8 mouse cellular contexts compared by ENCODE assay signal in the genomic region with DNA sequence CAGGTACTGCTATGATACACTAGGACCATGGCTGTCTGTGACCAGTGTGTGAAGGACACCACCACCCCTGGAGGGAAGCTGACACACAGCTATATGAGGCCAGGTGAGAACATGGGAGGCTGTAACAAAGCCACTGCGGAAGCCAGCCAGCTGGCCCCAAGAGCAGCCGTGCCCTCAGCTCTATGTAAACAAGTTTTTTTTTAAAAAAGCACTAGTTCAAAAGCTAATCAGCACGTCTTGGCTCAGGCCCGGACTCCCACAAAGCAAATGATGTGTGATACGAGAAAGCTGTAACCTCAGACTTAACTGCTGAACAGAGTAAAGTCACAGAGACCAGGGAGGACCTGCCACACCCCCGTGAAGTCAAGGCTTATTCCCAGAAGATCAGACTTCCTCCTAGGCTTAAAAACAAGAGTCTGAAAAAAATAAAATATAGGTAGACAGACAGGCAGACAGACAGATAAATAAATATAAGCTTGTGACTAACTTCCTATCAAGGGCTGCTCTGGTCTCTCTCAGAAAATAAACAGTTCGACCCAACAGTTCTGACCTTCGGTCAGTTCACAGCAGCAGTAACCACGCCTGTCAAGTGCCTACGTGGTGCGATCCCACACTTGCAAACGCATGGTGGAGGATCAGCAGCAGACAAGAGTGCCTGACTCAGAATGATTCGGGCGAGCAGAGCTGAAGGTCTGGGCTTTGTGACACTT. TPM values are rescaled to one million over a fixed set of nuclear protein-coding genes. Genes with fewer than 3 reads are reported as not detected.
DNase-seq lines count a peak whose midpoint lies in the region; ATAC-seq and TF ChIP-seq lines count a peak whose summit lies in the region.

No protein-coding gene starts in this region.

- peak; percentile 52; the same call in 1 of the 2 replicates for ATAC-seq in kidney, postnatal 0 days (replicated peaks; ENCODE audit: low FRiP score, low read depth)
- peak; percentile 20; the same call in 1 of the 2 replicates for ATAC-seq in common myeloid progenitor, adult 5-6 weeks (replicated peaks; ENCODE audit: low read depth, poor library complexity, severe bottlenecking)
- no peak for ATAC-seq in hindbrain, embryonic 13.5 days (ENCODE audit: low FRiP score)

- WGBS in kidney, postnatal 0 days = 11% methylated on average over 14 of the region's 14 CpGs
- 38% methylated on average over 14 of the region's 14 CpGs for WGBS in hindbrain, embryonic 13.5 days

- H3K9ac ChIP-seq in kidney, postnatal 0 days (ENCODE audit: low read depth, low read length) = no peak overlapping the region
- H3K9ac ChIP-seq in hindbrain, embryonic 13.5 days = no peak overlapping the region

- H3K36me3 ChIP-seq in kidney, postnatal 0 days (ENCODE audit: insufficient read depth, low read length) = no peaks in the 10 kb centered on the region
- no peaks in the 10 kb centered on the region for H3K36me3 ChIP-seq in hindbrain, embryonic 13.5 days

- H3K4me2 ChIP-seq in kidney, postnatal 0 days (ENCODE audit: low read length) = no peak overlapping the region
- H3K4me2 ChIP-seq in hindbrain, embryonic 13.5 days = no peak overlapping the region

- no peak overlapping the region for H3K4me3 ChIP-seq in kidney, postnatal 0 days (replicated peaks; ENCODE audit: low read depth, low read length)
- H3K4me3 ChIP-seq in hindbrain, embryonic 13.5 days = no peak overlapping the region

- H3K9me3 ChIP-seq in kidney, postnatal 0 days (replicated peaks; ENCODE audit: low read length) = no peaks in the 10 kb centered on the region
- H3K9me3 ChIP-seq in hindbrain, embryonic 13.5 days = no peaks in the 10 kb centered on the region

- no peaks in the 10 kb centered on the region for H3K27me3 ChIP-seq in kidney, postnatal 0 days (ENCODE audit: insufficient read depth, low read length)
- H3K27me3 ChIP-seq in hindbrain, embryonic 13.5 days = no peaks in the 10 kb centered on the region

- no peak for TF ChIP-seq CTCF in kidney, postnatal 0 days (IDR thresholded peaks at IDR 0.05; ENCODE audit: low read depth)

- DNase-seq in kidney, postnatal 0 days (ENCODE audit: low spot score) = peak; percentile 86
- DNase-seq in kidney, adult 18-20 months = no peak
- peak; percentile 32 for DNase-seq in lung, postnatal 14 days
- DNase-seq in gastrocnemius, adult 8-10 months (ENCODE audit: low spot score in 2 of 2) = no peak
- no peak for DNase-seq in testis, postnatal 10 days (ENCODE audit: low spot score)
- DNase-seq in left cerebral cortex, adult 9 months (ENCODE audit: low spot score in 2 of 2) = no peak

- peak overlapping the region; percentile 51; the same call in 1 of the 2 replicates for H3K27ac ChIP-seq in kidney, postnatal 0 days
- peak overlapping the region; percentile 55 for H3K27ac ChIP-seq in hindbrain, embryonic 13.5 days

- peaks cover 52% of the 10 kb centered on the region for H3K4me1 ChIP-seq in kidney, postnatal 0 days (replicated peaks; ENCODE audit: insufficient read depth, low read length)
- H3K4me1 ChIP-seq in hindbrain, embryonic 13.5 days (replicated peaks) = peaks cover 68% of the 10 kb centered on the region

RNA-seq across cellular contexts. Expression of a gene that starts 30.2 kb away (rescaled TPM):
- 8.6 and 10.8 TPM in 2 replicates for polyA plus RNA-seq in kidney, postnatal 0 days (2015; fragmentation: Nextera tagmentation; extraction: Ambion mirVana)
- 10.1 and 15.6 TPM in 2 replicates for total RNA-seq in common myeloid progenitor, adult 5-6 weeks (2017)
- 22.2 and 24.4 TPM in 2 replicates for polyA plus RNA-seq in hindbrain, embryonic 13.5 days (2015; fragmentation: Nextera tagmentation; extraction: Ambion mirVana)
- total RNA-seq in gastrocnemius, adult 8-10 months (2022) = 1 to 10 TPM; 1.4 to 2.6 (median 1.8) TPM

Comparison
In these comparisons a context has a peak if more than half of its experiments do, and no peak if none do; other contexts are left out.
1. DNase-seq: peak in kidney, postnatal 0 days (single experiment) and lung, postnatal 14 days (single experiment); none in kidney, adult 18-20 months (single experiment), gastrocnemius, adult 8-10 months (0 of 2), testis, postnatal 10 days (single experiment) and left cerebral cortex, adult 9 months (0 of 2).